Mouse (Mus musculus) layer of hippocampus, adult 2 months (tissue): ENCODE results near the gene Mgat4d. TPM values are rescaled to one million over a fixed set of nuclear protein-coding genes. Genes with fewer than 3 reads are reported as not detected.
A peak's percentile ranks its signal among the peaks of the same experiment; 100 is the strongest.
"Not testable (repeated sequence)": the region's sequence is repeated elsewhere in the genome, so short reads cannot be mapped to it uniquely, and the experiment has no call there.

Source experiments
- DNase-seq, 2 experiments: peaks; one replicate each; pipeline ENCODE4 v3.0.0; 2022; ENCODE audit warnings: low spot score in 2 of 2
- H3K27ac ChIP-seq: fragments of 200-600 bp; 2 replicates; pipeline ENCODE4 v1.8.1; 2022
- H3K4me3 ChIP-seq: fragments of 200-600 bp; 2 replicates; pipeline ENCODE4 v1.8.1; 2022; ENCODE audit warnings: mild to moderate bottlenecking
- CTCF ChIP-seq: fragments of 200-600 bp; conservative IDR thresholded peaks from 2 replicates; pipeline ENCODE4 v1.8.1; 2022; ENCODE audit warnings: antibody characterized with exemption, mild to moderate bottlenecking, moderate library complexity
- total RNA-seq, 2 experiments: library from RNA; stranded (reverse); gene quantifications; 2 replicates each; pipeline ENCODE4 v1.2.3; 2021

Mgat4d gene
- total RNA-seq, 2 experiments from 2014 or later, result not detected

DNA sequence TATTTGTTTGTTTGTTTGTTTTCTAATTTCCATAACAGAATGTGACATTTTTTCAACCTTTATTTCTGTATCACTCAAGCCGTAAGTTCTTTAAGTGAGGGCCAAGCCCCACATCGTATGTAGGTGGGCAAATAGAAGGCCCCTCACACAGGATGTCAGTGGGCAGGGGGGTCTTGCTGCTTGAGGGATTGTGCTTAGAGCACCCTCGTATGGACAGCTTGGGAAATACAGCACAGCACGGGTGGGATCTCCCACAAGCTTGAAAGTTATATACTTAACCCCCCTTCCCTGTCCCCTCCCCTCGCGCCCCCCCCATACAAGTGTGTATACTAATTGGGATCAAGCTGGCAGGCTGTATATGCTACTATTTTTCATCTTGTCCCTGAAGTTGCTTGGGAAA, 58.6 kb downstream of the Mgat4d start:
- no peak for DNase-seq
- Histone ChIP-seq H3K4me3 (no peak overlapping the region), H3K27ac (no peak overlapping the region)
- TF ChIP-seq CTCF, result peak; percentile 71

DNA sequence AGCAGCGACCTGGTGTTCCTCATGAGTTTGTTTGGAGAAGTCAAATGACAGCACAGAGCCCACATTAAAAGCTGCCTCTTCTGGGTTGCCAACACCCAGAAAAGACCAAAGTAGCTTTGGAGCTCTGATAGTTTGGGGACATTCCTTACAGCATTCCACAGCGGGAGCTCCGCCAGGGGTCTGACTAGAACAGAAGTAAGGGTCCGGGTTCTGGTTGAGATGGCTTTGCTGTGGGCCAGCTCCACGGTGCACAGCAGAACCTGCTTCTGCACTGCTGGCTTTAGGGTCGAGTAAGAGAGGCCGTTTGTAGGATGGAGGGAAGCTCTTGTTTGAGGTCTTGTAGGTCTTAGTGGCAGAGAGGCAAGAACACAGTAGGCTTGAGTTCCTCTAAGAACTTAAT, 60.2 kb downstream of the Mgat4d start:
- Histone ChIP-seq H3K27ac (no peak overlapping the region), H3K4me3 (no peak overlapping the region)
- no peak for DNase-seq
- TF ChIP-seq CTCF, result no peak

DNA sequence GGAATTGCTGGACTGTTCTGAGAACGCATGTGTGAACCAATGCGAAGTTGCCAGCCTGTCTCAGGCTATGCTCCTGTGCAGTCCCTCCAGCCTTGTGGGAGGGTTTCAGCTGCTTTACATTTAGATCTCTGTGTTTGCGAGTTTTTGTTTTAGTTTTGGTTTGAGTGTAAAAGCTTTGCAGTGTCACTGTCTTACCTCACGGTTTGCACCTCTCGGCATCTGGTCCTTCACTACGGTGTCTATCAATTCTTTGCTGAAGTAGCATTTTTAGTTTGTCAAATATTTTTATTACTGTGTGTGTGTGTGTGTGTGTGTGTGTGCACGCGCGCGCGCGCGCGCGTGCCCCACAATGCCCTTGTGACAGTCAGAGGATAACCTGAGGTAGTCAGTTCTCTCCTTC, 68.6 kb downstream of the Mgat4d start:
- H3K4me3 ChIP-seq, result no peak overlapping the region
- no peak for DNase-seq
- no peak for TF ChIP-seq CTCF
- H3K27ac ChIP-seq, result no peak overlapping the region

DNA sequence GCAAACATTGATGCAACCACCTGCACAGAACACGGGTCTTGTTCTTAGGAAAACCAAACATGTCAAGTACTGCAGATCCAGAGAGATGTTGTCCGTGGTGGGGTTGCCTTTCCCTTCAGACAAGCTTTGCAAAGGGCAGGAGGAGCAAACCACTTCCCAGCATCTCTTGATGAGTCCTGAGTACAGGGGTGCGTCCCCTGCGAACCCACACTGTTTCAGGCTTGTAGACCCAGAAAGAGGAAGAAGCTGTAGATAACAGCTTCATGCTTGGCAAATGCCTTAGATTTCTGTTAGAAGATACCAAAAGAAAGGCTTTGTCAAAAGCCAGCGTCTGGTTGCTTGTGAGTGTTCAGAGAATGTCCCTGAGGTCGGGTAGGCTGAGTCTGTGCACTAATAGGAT, 69.7 kb downstream of the Mgat4d start:
- Histone ChIP-seq H3K27ac (no peak overlapping the region), H3K4me3 (no peak overlapping the region)
- TF ChIP-seq CTCF, result no peak
- DNase-seq, result no peak

DNA sequence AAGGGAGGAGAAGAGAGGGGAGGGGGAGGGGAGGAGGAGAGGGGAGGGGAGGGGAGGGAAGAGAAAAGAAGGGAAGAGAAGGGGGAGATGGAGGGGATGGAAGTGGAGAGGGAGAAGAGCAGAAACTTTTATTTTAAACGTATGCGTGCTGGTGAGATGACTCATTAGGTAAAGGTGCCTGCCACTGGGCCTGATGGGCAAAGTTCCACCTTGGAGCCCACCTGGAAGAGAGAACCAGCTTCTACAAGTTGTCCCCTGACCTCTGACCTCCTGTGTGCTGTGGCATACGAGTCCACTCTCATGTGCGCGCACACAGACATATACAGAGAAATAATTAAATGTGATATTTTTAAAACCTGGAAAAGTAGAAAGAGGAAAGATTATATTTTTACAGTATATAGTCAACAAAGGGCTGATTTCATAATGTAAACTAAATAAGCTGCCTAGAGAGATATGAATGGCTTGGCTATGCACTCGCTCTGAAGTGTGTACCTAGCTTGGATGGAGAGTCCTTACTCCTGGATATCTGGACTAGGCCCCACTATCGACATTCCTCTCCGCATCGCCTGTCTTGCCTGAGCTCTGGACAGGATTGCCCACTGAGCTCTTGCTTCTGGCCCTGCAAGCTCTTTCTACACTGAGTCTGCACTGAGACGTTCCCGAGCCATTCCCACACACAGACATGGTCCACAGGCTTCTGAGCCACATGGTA, 70.7 kb downstream of the Mgat4d start:
- no peak overlapping the region for H3K27ac ChIP-seq
- no peak for DNase-seq
- H3K4me3 ChIP-seq, result no peak overlapping the region
- no peak for TF ChIP-seq CTCF

DNA sequence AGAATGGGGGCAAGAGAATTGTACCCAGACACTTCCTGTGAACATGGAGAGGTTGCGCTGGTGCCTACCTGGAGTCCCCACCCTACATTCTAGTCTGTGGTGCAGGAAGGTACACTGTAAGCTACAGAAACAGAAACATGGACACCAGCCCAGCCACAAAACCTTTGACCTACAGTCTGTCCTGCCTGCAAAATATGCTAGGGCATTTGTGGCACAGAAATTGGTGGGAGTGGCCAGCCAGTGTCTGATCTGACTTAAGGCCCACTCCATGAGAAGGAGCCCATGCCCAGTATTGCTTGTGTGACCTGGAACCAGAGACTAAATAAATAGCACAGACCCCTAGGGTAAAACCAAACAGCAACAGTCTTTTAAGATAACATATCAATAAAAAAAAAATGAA, 73.1 kb downstream of the Mgat4d start:
- DNase-seq, result no peak
- no peak overlapping the region for H3K4me3 ChIP-seq
- no peak for TF ChIP-seq CTCF
- H3K27ac ChIP-seq, result no peak overlapping the region

DNA sequence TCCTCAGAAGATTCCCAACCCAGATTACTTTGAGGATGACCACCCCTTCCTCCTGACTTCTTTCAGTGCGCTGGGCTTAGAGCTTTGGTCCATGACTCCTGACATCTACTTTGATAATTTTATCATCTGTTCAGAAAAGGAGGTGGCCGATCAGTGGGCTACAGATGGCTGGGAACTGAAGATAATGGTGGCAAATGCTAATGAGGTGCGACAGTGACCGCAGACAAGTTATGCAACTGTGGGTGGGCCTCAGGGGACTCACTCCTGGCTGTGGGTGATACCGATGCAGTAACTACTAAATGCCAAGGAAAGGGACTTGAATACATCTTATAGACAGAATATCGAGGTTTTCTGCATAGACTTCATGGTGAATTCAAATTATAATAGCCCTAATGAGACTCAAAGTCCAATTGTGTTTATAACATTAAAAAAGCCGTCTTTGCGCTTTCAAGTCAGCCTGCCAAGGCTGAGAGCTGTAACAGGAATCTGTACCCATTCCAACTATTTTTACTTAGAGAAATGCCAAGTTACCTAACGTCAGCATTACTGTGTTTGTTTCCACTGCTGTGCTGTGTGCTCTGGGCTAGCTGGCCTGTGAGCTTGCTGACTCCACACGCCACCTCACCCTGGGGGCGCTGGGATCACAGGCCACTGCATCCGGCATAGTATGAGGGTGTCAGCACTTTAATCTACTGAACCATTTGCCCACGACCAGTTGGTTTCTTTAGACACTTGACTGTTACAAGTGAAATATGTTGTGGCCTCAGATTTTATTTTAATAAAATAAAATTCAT, 75.0 kb downstream of the Mgat4d start:
- Histone ChIP-seq H3K27ac (peak overlapping the region; percentile 46; the same call in 1 of the 2 replicates), H3K4me3 (no peak overlapping the region)
- DNase-seq, result no peak
- TF ChIP-seq CTCF, result no peak

DNA sequence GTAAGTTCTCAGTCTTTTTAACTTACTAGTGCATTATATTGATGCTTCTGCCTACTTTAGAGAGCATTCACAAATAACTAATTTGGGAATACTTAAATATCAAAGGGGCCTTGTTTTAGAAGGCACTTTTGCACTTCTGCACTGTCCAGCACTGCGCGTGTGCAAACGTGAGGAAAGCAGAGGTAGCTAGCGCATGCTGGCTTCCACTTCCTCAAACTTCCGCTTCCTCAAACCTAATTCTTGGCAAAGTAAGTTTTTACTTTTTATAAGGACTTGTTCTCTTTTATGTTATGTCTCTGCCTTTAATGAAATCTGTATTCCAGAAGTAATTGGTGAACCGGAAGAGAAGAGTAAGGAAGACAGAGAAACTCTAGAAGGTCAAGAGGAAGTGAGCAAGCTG, 76.9 kb downstream of the Mgat4d start:
- Histone ChIP-seq H3K4me3 (no peak overlapping the region), H3K27ac (no peak overlapping the region)
- no peak for TF ChIP-seq CTCF
- no peak for DNase-seq

DNA sequence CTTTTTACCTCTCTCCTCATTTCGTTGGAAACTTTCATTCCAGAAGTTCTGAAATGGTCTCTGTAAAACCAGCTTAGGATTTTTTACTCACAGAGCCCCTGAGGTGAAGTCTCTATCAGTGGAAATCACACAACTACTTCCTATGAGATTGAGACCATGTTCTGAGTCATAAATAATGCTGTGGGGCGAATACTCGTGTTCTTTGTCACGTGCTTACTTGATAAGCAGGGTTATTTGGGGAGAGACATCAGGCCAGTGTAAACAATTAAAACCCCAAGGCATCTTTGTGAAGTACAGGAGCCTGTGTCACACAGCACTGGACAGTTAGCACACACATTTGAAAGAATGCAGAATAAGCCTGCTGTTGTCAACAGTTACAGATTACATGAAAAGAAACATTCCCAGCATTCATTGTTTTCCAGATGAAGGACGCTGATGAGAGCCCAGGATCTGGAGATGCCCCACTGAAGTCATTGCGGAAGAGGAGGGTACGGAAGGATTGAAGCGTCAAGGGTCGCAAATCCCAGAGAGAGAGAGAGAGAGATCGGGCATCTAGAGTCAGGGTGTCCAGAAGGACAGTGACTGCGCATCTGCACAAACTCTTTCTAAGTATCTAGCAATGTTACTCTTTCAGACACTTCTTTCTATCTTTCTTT, 78.0 kb downstream of the Mgat4d start:
- Histone ChIP-seq H3K4me3 (no peak overlapping the region), H3K27ac (no peak overlapping the region)
- TF ChIP-seq CTCF, result no peak
- DNase-seq, result no peak

DNA sequence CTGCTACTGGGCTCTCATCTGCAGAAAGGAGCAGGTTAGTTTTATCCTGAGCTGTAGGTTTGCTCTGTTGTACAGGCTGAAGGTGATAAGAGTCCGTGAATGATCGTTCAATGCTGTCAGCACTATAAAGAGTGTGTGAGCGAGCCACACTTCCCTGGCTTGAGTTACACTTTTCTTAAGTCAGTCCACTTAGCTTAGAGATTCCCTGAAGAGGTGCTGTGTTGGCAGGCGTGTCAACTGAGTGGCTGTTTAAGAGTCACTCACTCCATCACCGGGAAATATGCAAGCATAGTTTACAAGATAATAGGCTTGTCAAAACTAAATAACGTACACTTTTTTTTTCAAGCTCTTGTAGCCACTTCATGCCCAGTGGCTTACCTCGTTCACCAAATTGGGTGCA, 78.7 kb downstream of the Mgat4d start:
- H3K4me3 ChIP-seq, result no peak overlapping the region
- TF ChIP-seq CTCF, result no peak
- DNase-seq, result no peak
- no peak overlapping the region for H3K27ac ChIP-seq

DNA sequence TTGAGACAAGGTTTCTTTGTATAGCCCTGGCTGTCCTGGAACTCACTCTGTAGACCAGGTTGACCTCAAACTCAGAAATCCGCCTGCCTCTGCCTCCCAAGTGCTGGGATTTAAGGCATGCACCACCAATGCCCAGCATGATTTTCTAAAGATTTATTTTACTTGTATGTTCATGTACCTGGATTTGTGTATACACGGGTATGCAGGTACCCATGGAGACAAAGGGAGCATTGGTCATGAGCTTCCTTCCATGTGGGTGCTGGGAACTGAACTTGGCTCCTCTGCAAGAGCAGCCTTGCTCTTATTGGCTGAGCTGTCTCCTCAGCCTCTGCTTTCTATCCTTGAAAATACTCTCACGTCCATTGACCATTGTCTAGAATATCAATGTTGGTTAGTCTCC, 80.3 kb downstream of the Mgat4d start:
- not testable (repeated sequence) for DNase-seq, H3K4me3 ChIP-seq, H3K27ac ChIP-seq

DNA sequence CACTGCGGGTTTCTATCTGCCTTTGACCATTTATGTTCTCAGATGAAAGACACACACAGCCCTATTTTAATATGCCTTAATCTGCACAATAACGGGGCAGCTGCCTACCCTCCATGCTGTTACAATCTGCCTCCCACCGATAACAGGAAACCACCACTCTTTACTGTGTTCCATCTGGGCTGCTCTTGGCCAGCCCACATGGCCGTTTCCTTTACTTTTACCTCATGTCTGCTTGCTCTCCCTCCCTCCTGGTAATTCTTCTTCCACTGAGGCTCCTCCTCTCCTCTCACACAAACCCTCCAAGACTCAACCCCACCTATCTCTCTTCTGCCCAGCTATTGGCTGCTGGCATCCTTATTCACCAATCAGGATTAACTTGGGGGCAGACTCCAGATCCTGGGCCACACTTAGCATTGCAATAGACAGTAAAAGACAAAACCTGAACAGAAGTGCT, 80.8 kb downstream of the Mgat4d start:
- Histone ChIP-seq H3K4me3 (no peak overlapping the region), H3K27ac (no peak overlapping the region)
- DNase-seq, result peak in 1 of 2 experiments; percentile 15
- TF ChIP-seq CTCF, result no peak

Other genes starting within 250 kb of the Mgat4d start
- gene Tbc1d9, start 183.1 kb upstream of the Mgat4d start, total RNA-seq, result 10 to 100 TPM; 64.3 to 65.7 TPM
- 1 to 10 TPM; 1.1 to 1.4 TPM for gene Gm10645, start 182.3 kb upstream of the Mgat4d start, total RNA-seq
- gene Ucp1, start 58.1 kb upstream of the Mgat4d start, total RNA-seq, result not detected
- 10 to 100 TPM; 14.7 to 16.6 TPM for gene Elmod2, start 16.0 kb upstream of the Mgat4d start, total RNA-seq
- gene Clgn, start 41.4 kb downstream of the Mgat4d start, total RNA-seq, result 1 to 10 TPM; 7.8 to 8.3 TPM
- gene Scoc, start 109.9 kb downstream of the Mgat4d start, total RNA-seq, result 100 to 1,000 TPM; 211 to 218 TPM
- gene Olfr370, start 187.3 kb downstream of the Mgat4d start, total RNA-seq, result not detected
- gene Ndufb7, start 218.2 kb downstream of the Mgat4d start, total RNA-seq, result 100 to 1,000 TPM; 154 to 156 TPM